Mouse (Mus musculus) cerebellum, postnatal 4 days (tissue): ENCODE results near the gene Polr2i.
"Not testable (repeated sequence)": the region's sequence is repeated elsewhere in the genome, so short reads cannot be mapped to it uniquely, and the experiment has no call there.

ENCODE experiments used
- DNase-seq, 2 experiments: peaks; one replicate each; pipeline ENCODE4 v3.0.0; 2022; ENCODE audit warnings: low spot score in 2 of 2, mixed read lengths in 1 of 2

Gene Polr2i

DNA sequence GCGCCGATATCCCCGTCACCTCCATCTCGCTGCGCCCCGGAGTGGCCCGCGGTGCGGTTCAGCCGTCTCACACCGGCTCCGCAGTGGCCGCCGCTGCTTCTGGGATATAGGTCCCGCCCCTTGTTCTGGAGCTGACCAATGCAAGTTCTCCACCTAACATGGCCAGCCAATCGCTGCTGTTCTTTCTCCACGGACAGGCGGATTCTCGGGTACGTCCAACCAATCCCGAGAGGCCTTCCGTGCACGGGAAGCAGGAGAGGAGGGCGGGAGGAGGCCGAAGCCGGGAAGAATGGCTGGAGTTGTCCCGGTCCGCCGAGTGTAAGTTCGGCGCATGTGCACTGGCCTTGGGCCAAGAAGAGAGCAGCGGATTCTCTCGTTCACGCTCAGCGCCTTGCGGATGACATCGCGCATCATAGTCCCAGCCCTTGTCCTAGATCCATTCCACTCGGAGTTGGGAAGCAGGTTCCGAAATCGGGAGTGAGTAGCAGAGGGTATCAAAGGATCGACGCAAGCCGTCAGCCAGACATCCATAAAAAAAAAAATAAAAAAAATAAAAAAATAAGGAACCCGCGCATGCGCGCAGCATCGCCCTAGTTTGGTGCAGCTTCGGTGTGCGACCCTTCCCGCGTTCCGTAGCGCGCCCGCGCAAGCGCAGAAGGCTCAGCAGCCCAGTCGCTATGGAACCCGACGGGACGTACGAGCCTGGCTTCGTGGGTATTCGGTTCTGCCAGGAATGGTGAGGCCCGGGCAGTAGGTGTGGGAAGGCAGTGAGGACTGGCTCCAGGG is at the start of gene Polr2i, which contains the start of gene Tbcb:
Gene Polr2i, plus strand, starts transcription at position 280 of the 786 bp plus-strand sequence.
Gene Tbcb, minus strand, starts transcription at position 604 of the 786 bp plus-strand sequence.
- peak; percentile 97 to 98 for DNase-seq

DNA sequence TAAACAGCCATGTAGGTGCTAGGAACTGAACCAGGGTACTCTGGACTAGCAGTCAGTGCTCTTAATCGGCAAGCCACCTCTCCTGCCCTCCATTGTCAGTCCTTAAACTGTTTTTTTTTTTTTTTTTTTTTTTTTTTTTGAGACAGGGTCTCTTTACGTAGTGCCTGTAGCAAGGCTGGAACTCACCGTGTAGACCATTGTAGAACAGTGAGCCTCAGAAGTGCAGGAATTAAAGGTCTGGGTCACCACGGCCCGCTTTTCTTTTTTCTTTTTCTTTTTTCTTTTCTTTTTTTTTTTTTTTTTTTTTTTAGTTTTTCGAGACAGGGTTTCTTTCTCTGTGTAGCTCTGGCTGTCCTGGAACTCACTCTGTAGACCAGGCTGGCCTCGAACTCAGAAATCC is 48.6 kb upstream of the Polr2i start:
- not testable (repeated sequence) for DNase-seq

DNA sequence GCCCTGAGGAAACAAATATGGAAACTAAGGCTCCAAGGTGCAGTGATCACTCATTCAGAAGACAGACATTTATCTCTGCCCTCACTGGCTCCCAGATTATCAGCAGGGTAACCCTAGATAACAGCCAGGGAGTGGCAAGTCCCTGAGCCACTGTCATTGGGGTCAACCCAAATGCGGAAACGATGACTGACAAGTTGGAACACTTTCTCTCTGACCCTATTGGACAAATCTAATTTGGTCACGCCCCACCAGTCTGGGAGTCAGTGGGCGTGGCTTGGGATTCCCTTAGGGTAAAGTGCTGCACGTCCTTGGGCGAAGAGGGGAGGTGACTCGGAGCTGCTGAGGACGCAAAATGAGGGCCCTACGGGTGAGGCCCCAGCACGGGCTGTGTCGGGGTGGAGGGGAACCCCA is 47.9 kb upstream of the Polr2i start, which contains the start of gene Cox7a1:
Gene Cox7a1, plus strand, starts transcription at position 266 of the 411 bp plus-strand sequence.
- peak in 1 of 2 experiments; percentile 51 for DNase-seq

DNA sequence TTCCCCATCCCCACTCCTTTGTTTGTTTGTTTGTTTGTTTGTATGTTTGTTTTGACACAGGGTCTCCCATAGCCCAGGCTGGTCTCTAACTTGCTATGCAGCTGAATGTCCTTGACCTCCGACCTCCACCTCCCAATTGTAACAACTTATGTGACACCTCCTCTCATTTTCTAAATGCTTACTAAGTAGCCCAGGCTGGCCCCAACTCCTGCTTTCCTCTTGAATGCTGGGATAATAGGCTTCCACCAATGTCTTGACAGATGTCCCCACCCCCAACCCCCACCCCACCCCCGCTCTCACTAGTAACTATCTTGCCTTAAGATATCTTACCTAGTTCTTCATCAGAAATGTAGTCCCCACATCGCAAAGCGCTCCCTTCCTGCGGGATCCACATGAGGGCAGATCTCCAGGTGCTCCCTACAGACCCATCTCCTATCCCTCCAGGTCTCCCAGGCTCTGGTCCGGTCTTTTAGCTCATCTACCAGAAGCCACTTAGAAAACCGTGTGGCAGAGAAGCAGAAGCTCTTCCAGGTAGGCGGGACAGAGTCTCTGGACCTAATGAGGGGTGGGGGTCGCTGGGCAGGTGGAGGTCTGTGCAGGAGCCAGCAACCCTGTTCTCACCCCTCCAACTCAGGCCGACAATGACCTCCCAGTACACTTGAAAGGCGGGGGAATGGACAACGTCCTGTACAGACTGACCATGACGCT is 47.0 kb upstream of the Polr2i start:
- no peak for DNase-seq

DNA sequence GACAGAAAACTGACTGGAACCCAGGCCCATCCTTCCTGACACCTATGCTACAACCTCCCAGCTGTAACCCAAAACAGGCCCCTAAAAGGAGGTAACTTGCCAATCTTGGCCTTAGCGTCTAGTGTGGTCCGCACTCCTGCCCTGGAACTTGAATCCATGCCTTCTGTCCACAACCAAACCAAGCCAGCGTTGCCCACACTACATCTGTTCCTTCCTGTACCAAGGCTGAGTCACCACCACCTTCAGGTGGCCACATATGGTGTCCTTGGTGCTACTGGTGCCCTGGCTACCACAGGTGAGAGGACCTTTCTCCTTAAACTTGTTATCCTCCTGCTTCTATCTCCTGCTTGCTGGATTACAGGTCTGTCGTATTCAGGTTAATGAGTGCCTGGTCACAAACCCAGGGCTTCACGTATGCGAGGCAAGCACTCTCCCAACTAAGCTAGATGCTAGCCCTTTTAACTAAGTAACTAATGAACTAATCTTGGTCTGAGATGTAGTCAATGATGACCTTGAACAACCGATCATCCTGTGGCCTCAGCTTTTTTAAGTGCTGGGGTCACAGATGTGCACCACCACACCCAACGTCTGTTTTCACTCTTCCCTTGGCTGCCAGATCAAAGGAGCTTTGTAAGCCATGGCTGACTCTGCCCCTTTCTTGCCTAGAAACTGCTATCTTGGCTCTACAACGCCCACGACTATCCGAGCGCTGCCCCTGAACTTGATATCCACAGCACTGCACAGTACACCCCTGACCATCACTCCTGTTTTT is 43.2 kb upstream of the Polr2i start:
- no peak for DNase-seq

DNA sequence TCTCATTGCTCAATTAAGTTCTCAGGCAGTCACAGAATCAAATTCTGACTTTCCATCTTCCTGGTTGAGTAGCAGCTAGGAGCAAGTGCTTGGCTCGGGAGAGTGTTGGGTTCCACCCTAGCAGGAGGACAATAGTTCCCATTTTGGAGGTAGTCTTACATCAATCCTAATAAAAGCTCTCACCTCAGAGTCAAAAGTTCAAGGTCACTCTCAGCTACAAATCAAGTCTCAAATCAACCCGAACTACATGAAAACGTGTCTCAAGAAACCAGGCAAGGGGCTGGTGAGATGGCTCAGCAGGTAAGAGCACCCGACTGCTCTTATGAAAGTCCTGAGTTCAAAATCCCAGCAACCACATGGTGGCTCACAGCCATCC is 42.6 kb upstream of the Polr2i start:
- DNase-seq: no peak

DNA sequence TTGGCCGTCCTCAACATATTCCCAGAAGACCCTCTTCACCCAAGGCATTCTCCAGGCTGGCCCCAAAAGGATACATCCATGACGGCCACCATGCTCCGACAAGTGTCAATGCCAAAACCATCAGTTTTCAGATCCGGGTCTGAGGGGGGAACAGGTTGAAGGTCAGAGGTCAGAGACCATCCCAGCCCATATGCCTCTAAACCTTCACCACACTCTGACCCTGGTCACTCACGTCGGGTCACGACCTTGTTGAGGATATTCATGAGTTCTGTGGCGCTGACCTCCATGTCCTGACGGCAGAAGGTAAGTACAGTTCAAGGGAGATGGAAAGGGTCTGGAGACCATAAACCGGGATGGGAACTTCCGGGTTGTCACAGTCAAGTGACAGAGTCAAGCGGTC is 39.7 kb upstream of the Polr2i start:
- DNase-seq: no peak

DNA sequence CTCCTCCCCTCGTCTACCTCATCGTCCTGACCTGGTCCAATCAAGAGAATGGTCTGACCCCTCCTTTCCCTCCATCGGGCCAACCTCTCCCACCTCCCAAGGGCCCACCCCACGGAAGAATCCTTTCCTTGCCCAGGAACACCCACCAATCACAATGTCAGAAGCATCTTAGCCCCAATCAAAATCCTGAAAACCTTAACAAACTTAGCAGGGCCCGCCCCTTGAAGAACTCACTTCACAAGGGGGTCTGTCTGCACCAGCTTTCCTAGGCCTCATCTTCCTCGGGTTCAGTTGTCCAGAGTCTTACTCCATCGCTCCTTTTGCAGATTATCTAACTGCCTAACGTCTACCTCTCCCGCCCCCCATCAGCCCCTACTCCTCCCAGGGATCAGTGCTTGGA is 38.7 kb upstream of the Polr2i start:
- no peak for DNase-seq

DNA sequence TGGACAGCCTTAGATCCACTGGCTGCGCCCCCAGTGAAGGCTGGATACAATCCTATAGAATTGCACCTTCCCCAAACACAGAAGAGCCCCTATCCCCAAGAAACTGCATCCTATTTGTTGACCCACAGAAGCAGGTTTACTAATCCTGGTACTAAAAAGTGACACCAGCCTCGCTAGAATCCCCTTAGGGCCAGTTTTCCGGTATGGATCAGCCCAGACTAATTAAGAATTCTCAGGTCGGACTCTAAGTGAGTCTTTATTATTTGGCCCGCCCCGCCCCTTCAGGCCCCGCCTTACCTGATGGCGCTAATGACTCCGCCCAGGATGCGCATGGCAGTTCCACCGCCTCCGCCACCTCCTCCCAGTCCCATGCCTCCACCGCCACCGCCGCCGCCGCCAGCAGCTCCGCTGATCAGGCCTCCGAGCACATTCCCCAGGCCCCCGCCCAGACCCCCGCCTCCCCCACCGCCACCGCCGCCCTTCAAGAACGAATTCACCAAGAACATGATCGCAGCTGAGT is 38.1 kb upstream of the Polr2i start:
- peak; percentile 39 to 60 for DNase-seq

DNA sequence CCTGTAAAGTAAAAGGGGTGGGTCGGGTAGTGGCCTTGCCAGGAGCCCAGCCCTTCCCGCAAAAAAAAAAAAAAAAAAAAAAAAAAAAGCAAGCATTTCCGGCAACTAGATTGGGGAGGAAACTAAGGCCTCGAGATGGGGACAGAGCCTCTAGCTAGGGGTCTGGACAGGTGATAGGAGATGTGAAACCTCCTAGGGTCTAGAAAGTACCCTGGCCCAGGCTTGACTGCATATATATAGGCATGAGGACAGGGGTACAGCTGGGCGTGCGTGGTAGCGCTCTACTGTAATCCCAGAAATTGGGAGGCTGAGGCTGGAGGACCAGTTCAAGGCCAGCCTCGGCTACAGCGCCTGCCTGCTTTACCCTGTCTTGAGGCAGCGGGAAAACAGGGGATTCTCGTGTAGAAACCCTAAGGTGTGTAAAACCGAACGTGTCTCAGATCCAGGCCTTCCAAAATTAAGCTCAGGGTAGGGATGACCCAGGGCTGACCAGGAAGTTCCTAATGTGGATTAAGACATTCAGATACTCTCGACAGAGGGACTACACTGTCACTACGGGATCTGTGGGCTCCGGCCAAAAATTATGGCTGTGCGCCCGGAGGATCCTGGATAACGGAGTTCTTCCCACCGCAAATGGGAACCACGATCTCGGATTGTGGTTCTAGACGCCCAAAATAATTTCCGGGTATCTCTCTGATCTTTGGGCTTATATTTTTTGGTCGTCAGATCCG is 37.5 kb upstream of the Polr2i start:
- peak in 1 of 2 experiments; percentile 50 for DNase-seq

DNA sequence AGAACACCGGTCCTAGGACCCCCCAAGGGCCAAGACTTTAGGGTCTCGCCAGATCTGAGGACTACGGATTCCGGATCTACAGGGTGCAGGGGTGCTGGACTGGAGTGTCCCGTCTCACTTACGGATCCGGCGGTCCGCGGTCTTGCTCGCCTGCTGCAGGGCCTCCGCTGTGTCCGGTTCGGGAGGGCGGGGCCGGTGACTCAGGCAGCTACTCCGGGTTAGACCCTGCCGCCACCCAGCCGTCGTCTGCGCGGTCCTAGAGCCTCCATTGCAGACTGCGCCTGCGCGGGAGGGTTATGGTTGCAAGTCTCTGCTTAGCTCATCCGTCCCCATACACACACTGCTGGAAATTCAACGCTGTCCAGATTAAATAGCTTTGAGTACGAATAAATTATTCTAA is 36.9 kb upstream of the Polr2i start:
- DNase-seq: peak; percentile 82 to 92

DNA sequence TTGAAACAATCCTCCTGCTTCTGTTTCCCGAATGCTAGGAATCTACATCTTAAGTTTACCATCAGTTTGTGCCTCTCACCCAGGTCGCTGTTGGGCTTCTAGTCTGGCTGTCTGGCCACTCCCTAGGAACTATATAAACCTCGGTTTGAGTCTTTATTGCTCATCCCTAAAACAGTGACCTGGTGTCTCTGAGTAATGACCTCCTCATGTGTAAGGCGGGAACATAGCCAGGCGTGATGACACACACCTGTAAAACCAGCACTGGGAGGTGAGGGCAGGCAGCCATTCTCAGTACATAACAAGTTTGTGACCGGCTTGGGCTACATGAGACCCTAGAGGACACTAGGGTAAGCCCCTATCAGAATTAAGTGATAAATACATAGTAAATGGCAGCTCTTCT is 36.3 kb upstream of the Polr2i start:
- DNase-seq: no peak

DNA sequence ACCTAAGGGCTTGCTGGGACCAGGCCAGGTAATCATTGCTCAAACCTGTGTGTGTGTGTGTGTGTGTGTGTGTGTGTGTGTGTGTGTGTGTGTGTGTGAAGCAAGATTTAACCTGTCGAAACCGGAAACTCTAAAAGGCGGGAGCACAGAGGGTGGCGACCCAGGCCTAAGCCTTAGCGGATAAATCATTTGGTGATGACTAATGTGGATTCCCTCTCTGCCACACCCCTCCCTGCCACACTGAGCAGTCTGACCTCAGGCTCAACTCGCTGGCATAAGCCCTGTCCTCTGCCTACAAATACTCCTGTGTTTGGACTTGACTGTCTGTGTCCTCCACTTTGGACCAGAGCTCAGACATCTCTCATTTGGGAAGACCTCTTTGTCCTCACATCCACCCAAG is 35.6 kb upstream of the Polr2i start:
- DNase-seq: no peak

DNA sequence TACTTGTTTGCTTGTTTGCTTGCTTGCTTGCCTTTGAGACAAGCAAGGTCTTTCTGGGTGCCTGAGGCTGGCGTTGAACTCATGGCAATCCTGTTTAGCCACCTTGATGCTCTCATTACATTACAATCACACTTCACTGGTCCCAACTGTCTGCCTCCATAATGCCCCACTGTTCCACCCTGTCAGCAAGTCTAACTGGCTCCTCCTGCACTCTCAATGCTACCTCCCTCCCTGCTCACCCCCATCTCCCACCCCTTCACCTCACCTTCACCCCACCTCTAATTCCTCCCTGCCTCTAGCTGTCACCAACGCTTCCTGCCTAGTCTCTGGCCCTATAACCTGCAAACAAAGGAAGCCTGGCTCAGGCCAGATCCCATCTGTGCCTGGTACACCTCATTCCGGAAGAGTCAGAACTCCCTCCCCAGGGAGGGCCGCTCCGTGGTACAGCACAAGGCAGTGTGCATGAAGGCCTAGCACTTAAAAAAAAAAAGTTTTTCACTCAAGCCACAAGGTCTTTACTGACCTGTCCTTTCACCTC is 34.1 kb upstream of the Polr2i start:
- DNase-seq: no peak

DNA sequence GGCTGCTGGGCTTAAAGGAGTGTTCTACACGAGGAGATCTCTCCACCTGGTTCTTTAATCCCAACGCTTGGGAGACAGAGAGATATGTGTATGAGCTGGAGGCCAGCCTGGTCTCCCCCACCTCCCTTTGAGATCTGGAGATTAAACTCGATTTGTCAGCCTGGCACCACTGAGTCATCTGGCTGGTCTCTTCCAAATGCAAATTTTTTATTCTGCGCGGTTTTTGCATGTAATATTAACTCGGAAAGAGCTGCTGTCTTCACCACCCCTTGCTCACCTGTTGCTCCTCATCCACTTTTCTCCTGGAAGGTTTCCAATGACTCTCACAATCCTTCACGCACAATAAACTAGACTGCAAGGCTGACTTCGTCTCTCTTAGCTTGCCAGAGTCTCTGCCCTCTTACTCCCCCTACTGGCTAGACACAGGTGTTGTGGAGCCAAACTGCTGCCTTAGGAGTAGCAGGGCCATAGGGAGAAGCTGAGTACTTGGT is 33.2 kb upstream of the Polr2i start, which contains the start of gene Capns1:
Gene Capns1, minus strand, starts transcription at position 331 of the 491 bp plus-strand sequence.
- peak in 1 of 2 experiments; percentile 55 for DNase-seq

DNA sequence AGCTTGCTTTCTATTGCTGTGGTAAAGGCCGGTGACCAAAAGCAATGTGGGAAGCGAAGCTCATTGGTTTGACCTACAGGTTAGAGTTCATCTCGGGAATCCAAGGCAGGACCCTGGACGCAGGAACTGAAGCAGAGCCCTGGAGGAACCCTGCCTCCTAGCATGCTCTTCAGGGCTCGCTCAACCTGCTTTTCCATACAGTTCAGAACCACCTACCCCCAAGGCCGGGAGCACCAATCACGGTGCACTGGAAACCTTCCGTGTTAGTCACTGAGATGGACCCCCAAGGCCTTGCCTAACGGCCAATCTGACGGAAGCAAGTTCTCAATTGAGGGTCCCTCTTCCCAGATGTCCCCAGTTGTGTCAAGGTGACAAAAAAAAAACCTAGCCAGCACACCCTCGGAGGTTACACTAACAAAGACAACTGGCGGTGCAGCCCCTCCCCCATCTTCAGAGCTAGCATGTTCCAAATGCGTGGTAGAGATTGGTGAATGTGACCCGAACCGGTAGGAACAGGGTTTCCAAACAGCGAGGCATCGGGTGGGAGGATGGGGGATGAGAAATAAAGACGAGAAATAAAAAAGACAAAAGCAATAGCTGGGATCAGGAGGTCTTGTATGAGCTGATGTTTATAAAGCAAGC is 32.1 kb upstream of the Polr2i start:
- no peak for DNase-seq

DNA sequence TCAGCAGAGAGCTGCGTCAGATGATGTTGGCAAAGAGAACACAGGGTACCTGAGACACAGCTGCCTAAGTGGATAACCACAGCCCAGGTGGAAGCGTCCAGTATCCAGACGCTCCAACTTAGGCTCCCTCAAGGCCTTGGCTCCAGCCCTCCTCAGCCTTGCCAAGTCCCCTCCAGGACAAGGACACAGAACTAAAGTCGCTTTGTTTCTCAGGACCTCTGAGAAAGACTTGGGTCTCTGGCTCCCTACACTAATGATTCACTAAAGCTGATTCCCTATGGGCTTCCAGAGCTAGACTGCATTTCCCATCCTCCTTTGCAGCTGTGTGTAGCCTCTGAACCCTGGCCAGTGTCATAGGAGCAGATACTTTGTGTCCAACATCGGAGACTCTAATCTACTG is 31.5 kb upstream of the Polr2i start:
- no peak for DNase-seq

DNA sequence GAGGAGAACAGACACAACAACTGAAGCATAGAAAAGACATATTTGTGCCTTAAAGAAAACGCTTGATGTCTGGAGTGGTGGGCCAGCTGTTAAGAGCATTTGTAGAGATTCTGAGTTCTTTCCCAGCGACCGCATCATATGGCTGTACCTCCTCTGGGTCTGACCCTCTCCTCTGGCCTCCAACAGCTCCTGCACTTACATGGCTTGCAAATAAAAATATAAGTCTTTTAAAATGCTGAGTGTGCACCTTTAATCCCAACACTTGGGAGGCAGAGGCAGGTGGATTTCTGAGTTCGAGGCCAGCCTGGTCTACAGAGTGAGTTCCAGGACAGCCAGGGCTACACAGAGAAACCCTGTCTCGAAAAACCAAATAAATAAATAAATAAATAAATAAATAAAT is 31.1 kb upstream of the Polr2i start:
- not testable (repeated sequence) for DNase-seq

DNA sequence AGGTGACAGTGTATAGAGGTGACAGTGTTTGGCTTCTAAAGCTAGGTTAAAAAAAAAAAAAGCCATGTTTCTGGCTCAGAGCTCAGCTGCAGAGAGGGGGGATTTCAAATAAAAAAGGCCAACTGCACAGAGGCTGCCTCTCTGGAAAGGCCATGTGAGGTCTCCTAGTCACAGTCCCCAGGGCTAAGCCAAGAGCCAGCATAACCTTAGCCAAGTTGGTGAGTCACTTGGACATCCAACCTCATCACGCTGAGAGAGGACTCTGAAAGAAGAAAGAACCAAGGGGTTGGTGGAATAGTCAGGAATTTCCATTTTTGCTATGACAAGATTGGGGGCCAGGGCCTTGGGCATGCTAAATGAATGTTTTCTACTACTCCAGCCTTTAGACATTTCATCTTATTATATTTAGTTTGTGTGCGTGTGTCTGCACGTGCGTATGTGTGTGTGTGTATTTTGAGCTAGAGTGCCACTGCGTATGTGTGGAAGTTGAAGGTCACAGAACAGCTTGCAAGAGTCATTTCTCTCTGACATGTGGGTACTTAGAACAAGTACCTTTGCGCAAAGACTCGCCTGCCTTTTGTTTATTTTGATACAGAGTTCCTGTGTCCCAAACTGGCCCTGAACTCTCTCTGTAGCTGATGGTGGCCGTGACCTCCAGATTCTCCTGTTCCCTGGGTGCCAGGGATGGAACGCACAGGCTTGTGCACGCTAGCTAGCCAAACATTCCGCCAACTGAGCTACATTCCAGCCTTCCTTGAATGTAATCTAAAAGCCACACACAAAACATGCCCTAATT is 28.7 kb upstream of the Polr2i start:
- no peak for DNase-seq
